Mouse (Mus musculus): ENCODE measurements around the gene Akap2. TPM values are rescaled to one million over a fixed set of nuclear protein-coding genes. Genes with fewer than 3 reads are reported as not detected.

Gene Akap2
- total and polyA plus RNA-seq, 3 experiments: 0.05 TPM; not detected in 2

DNA sequence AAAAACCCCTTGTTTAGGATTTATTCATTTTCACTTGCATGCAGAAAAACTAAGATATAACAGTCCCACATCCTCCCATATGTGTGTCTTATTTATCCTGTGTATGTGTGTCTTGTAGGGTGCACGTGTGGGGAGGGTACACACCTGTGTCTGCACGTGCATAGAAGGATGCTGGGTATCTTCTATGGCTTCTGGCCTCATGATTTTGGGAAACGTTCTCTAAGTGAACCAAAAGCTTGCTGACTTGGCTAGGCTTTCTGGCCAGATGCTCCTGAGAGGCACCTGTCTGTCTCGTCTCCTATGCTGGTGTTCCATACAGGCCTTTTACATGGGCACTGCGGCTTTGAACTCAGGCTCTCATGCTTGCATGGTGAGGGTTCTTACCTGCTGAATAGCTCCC is 105.2 kb downstream of the Akap2 start:
- DNase-seq (ENCODE audit: low spot score): no peak
- Histone ChIP-seq H3K4me1 (ENCODE audit: insufficient read depth, low read depth, low read length) (no peaks in the 10 kb centered on the region), H3K27me3 (ENCODE audit: insufficient read depth, low read length) (no peaks in the 10 kb centered on the region), H3K9me3 (replicated peaks) (peaks cover 43% of the 10 kb centered on the region), H3K36me3 (replicated peaks) (no peaks in the 10 kb centered on the region), H3K4me3 (ENCODE audit: low read depth, low read length) (no peak overlapping the region)
- no peak for ATAC-seq (ENCODE audit: extremely low read depth, insufficient number of reproducible peaks, low FRiP score, poor library complexity, severe bottlenecking)
- TF ChIP-seq GATA1 (IDR thresholded peaks at IDR 0.05; ENCODE audit: borderline replicate concordance, low read length): no peak
- TF ChIP-seq TAL1 (conservative IDR thresholded peaks at IDR 0.05; ENCODE audit: low read depth, low read length): no peak
- TF ChIP-seq CTCF (IDR thresholded peaks at IDR 0.05; ENCODE audit: low read depth, low read length): no peak
- TF ChIP-seq GATA2 (IDR thresholded peaks at IDR 0.05; ENCODE audit: borderline replicate concordance, low read depth, low read length): no peak
- no peak for TF ChIP-seq POLR2AphosphoS5 (IDR thresholded peaks at IDR 0.05; ENCODE audit: insufficient replicate concordance, low read depth, low read length)

DNA sequence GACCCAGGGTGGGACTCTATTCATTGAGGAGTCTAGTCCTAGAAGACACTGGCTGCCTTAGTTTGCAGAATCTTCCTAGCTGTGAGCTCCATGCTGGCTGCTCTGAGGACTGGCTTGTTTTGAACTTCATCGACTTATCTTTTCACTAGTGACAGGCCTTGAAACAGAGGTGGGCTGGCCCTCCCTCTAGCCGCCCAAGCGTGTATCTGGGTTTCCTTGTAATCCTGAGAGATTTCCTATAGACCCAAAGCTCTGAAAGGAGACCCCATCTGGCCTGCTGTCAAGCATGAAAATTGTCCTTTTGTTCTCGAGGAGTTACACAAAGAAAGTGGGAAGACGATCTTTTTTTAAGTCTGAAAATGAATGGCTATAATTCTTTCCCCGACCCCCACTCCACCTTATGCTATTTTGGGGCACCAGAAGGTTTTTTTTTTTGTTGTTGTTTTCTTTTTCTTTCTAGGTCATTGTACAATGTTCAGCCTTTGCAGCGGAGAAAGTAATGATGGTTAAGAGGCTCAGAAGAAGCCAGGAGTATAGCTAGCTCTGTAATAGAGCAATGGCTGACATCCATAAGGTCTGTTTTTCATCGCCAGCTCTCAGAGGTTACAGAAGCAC is 107.3 kb downstream of the Akap2 start:
- TF ChIP-seq CTCF (IDR thresholded peaks at IDR 0.05; ENCODE audit: low read depth, low read length) (no peak), GATA1 (IDR thresholded peaks at IDR 0.05; ENCODE audit: borderline replicate concordance, low read length) (no peak), TAL1 (conservative IDR thresholded peaks at IDR 0.05; ENCODE audit: low read depth, low read length) (no peak), POLR2AphosphoS5 (IDR thresholded peaks at IDR 0.05; ENCODE audit: insufficient replicate concordance, low read depth, low read length) (no peak), GATA2 (IDR thresholded peaks at IDR 0.05; ENCODE audit: borderline replicate concordance, low read depth, low read length) (no peak)
- no peaks in the 10 kb centered on the region for H3K27me3 ChIP-seq (ENCODE audit: insufficient read depth, low read length)
- ATAC-seq (ENCODE audit: extremely low read depth, insufficient number of reproducible peaks, low FRiP score, poor library complexity, severe bottlenecking): no peak
- no peak overlapping the region for H3K4me3 ChIP-seq (ENCODE audit: low read depth, low read length)
- peaks cover 48% of the 10 kb centered on the region for H3K9me3 ChIP-seq (replicated peaks)
- no peak for DNase-seq (ENCODE audit: low spot score)
- no peaks in the 10 kb centered on the region for H3K36me3 ChIP-seq (replicated peaks)
- H3K4me1 ChIP-seq (ENCODE audit: insufficient read depth, low read depth, low read length): no peaks in the 10 kb centered on the region

DNA sequence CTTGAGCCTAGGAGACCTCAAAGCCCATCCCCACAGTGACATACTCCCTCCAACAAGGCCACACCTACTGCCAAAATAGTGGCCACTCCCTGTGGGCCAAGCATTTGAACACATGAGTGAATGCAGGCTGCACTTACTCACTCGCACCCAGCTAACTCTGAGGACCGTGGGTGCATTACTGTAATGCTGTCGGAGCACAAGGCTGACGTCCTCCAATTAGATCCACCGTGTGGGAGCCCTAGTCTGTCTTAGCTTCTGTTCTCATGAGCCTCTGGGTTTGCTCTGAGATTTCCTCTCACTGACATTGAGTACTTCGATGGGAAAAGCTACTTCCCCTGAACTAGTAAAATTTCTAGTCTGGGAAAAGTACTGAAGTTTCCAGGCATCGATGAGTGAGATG is 108.8 kb downstream of the Akap2 start:
- H3K4me1 ChIP-seq (ENCODE audit: insufficient read depth, low read depth, low read length): no peaks in the 10 kb centered on the region
- H3K4me3 ChIP-seq (ENCODE audit: low read depth, low read length): no peak overlapping the region
- ATAC-seq (ENCODE audit: extremely low read depth, insufficient number of reproducible peaks, low FRiP score, poor library complexity, severe bottlenecking) (no peak), DNase-seq (ENCODE audit: low spot score) (no peak)
- TF ChIP-seq TAL1 (conservative IDR thresholded peaks at IDR 0.05; ENCODE audit: low read depth, low read length): no peak
- TF ChIP-seq GATA2 (IDR thresholded peaks at IDR 0.05; ENCODE audit: borderline replicate concordance, low read depth, low read length): no peak
- no peak for TF ChIP-seq GATA1 (IDR thresholded peaks at IDR 0.05; ENCODE audit: borderline replicate concordance, low read length)
- TF ChIP-seq POLR2AphosphoS5 (IDR thresholded peaks at IDR 0.05; ENCODE audit: insufficient replicate concordance, low read depth, low read length): no peak
- TF ChIP-seq CTCF (IDR thresholded peaks at IDR 0.05; ENCODE audit: low read depth, low read length): no peak
- no peaks in the 10 kb centered on the region for H3K27me3 ChIP-seq (ENCODE audit: insufficient read depth, low read length)
- H3K36me3 ChIP-seq (replicated peaks): no peaks in the 10 kb centered on the region
- H3K9me3 ChIP-seq (replicated peaks): peaks cover 50% of the 10 kb centered on the region

DNA sequence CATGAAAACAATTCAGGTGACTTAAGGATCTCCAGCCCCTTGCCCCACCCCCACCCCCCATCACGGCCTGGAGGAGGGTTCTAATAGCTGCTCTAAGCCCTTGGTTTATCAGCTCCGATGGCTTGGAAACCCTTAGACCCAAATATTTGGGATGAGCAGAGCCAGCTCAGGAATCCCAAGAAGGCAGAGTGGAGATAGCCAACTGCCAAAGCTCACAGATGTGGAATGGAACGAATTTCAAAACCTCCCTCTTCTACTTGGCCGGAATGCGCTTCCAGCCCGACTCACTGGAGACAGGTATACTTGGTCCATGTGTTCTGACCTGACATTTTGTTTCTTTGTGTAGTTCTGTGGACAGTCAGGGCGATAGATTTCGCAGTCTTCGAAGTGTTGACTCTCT is 111.7 kb downstream of the Akap2 start:
- DNase-seq (ENCODE audit: low spot score) (no peak), ATAC-seq (ENCODE audit: extremely low read depth, insufficient number of reproducible peaks, low FRiP score, poor library complexity, severe bottlenecking) (no peak)
- Histone ChIP-seq H3K4me3 (ENCODE audit: low read depth, low read length) (no peak overlapping the region), H3K27me3 (ENCODE audit: insufficient read depth, low read length) (no peaks in the 10 kb centered on the region), H3K36me3 (replicated peaks) (no peaks in the 10 kb centered on the region), H3K4me1 (ENCODE audit: insufficient read depth, low read depth, low read length) (no peaks in the 10 kb centered on the region), H3K9me3 (replicated peaks) (peaks cover 43% of the 10 kb centered on the region)
- TF ChIP-seq GATA1 (IDR thresholded peaks at IDR 0.05; ENCODE audit: borderline replicate concordance, low read length) (no peak), CTCF (IDR thresholded peaks at IDR 0.05; ENCODE audit: low read depth, low read length) (no peak), GATA2 (IDR thresholded peaks at IDR 0.05; ENCODE audit: borderline replicate concordance, low read depth, low read length) (no peak), POLR2AphosphoS5 (IDR thresholded peaks at IDR 0.05; ENCODE audit: insufficient replicate concordance, low read depth, low read length) (no peak), TAL1 (conservative IDR thresholded peaks at IDR 0.05; ENCODE audit: low read depth, low read length) (no peak)

DNA sequence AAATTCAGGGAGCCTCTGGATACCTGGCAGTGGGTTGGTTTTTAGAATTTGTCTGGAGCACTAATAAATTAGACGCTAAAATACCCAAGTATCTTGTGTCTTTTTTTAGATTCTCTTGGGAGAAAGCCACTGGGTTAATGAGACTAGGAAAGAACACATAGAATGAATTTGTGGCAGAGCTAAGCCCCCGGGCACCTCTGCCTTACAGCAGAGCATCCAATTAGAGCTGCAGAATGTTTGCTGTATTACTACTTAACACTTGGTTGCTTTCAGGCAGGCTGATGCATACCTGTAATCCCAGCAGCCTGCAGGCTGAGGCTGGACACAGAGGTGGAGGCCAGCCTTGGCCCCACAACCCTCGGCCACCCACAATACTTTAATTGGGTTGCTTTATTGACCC is 112.3 kb downstream of the Akap2 start:
- no peak for ATAC-seq (ENCODE audit: extremely low read depth, insufficient number of reproducible peaks, low FRiP score, poor library complexity, severe bottlenecking)

DNA sequence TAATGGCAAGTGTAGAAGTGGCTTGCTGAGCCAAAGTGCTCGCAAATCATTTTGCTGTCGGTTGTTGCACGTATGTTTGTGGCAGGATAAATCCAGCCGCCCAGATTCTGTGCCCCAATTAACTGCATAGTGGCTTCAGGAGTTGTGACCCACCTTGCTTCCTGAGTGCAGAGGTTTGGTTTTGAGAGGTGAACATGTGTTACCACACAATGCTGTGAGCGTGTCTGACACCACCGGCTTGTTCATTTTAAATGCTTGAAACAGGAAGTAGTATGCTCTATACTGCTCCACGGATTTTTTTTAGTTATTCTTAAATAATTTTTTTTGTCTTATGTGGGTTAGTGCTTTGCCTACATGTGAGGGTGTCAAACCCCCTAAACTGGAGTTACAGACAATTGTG is 114.9 kb downstream of the Akap2 start:
- no peak for ATAC-seq (ENCODE audit: extremely low read depth, insufficient number of reproducible peaks, low FRiP score, poor library complexity, severe bottlenecking)

More for the DNA sequence above, 112.3 kb downstream of the Akap2 start:
- Histone ChIP-seq H3K4me3 (ENCODE audit: low read depth, low read length) (no peak overlapping the region), H3K4me1 (ENCODE audit: insufficient read depth, low read depth, low read length) (no peaks in the 10 kb centered on the region), H3K36me3 (replicated peaks) (no peaks in the 10 kb centered on the region), H3K9me3 (replicated peaks) (peaks cover 44% of the 10 kb centered on the region), H3K27me3 (ENCODE audit: insufficient read depth, low read length) (no peaks in the 10 kb centered on the region)
- DNase-seq (ENCODE audit: low spot score): no peak
- TF ChIP-seq GATA2 (IDR thresholded peaks at IDR 0.05; ENCODE audit: borderline replicate concordance, low read depth, low read length) (no peak), CTCF (IDR thresholded peaks at IDR 0.05; ENCODE audit: low read depth, low read length) (no peak)

More for the DNA sequence above, 114.9 kb downstream of the Akap2 start:
- Histone ChIP-seq H3K4me1 (ENCODE audit: insufficient read depth, low read depth, low read length) (no peaks in the 10 kb centered on the region), H3K4me3 (ENCODE audit: low read depth, low read length) (no peak overlapping the region), H3K36me3 (replicated peaks) (no peaks in the 10 kb centered on the region), H3K9me3 (replicated peaks) (peaks cover 49% of the 10 kb centered on the region), H3K27me3 (ENCODE audit: insufficient read depth, low read length) (no peaks in the 10 kb centered on the region)
- DNase-seq (ENCODE audit: low spot score): no peak
- TF ChIP-seq GATA1 (IDR thresholded peaks at IDR 0.05; ENCODE audit: borderline replicate concordance, low read length) (no peak), POLR2AphosphoS5 (IDR thresholded peaks at IDR 0.05; ENCODE audit: insufficient replicate concordance, low read depth, low read length) (no peak), TAL1 (conservative IDR thresholded peaks at IDR 0.05; ENCODE audit: low read depth, low read length) (no peak)
